Mouse (Mus musculus) lung, embryonic 14.5 days (tissue): Measurements from ENCODE around the gene Hoxb3. TPM values are rescaled to one million over a fixed set of nuclear protein-coding genes. Genes with fewer than 3 reads are reported as not detected.

Source experiments
- ATAC-seq: fragments of 200-750 bp; cut with Nextera tagmentation; 2 replicates; pipeline ENCODE4 v1.8.0; 2017; ENCODE audit warnings: mild to moderate bottlenecking, moderate TSS enrichment, moderate library complexity; ENCODE audit not compliant: insufficient read depth
- DNase-seq: peaks from one replicate; pipeline ENCODE4 v3.0.0-alpha.2; 2015
- H3K27ac ChIP-seq: fragments of 300-500 bp; sonication (generic); 2 replicates; pipeline ENCODE4 v1.5.1; 2014; ENCODE audit warnings: low read depth, mild to moderate bottlenecking, moderate library complexity
- H3K27me3 ChIP-seq: fragments of 300-500 bp; sonication (generic); 2 replicates; pipeline ENCODE4 v1.6.1; 2014; ENCODE audit warnings: low read length, control low read depth; ENCODE audit not compliant: insufficient read depth
- H3K36me3 ChIP-seq: fragments of 300-500 bp; sonication (generic); 2 replicates; pipeline ENCODE4 v1.6.1; 2014; ENCODE audit warnings: control low read depth; ENCODE audit not compliant: insufficient read depth
- H3K4me1 ChIP-seq: fragments of 300-500 bp; sonication (generic); 2 replicates; pipeline ENCODE4 v1.6.1; 2014; ENCODE audit warnings: antibody characterized with exemption, control low read depth; ENCODE audit not compliant: insufficient read depth
- H3K4me2 ChIP-seq: fragments of 300-500 bp; sonication (generic); 2 replicates; pipeline ENCODE4 v1.6.1; 2014; ENCODE audit warnings: mild to moderate bottlenecking
- H3K4me3 ChIP-seq: fragments of 300-500 bp; sonication (generic); 2 replicates; pipeline ENCODE4 v1.5.1; 2014; ENCODE audit warnings: low read depth, low read length
- H3K9ac ChIP-seq: fragments of 300-500 bp; sonication (generic); 2 replicates; pipeline ENCODE4 v1.6.1; 2014
- H3K9me3 ChIP-seq: fragments of 300-500 bp; sonication (generic); 2 replicates; pipeline ENCODE4 v1.6.1; 2016; ENCODE audit warnings: low read depth, low read length, control low read depth
- CTCF ChIP-seq: IDR thresholded peaks from 2 replicates; pipeline ENCODE4 v1.5.1; 2016; ENCODE audit warnings: antibody characterized with exemption, low read depth
- WGBS: fragments of 180-500 bp; shearing (Covaris S2); extraction: QIAGEN DNeasy Blood & Tissue Kit; methylation state at CpG from one replicate; pipeline ENCODE4 v1.1.7; 2014; 5-methylcytosine and 5-hydroxymethylcytosine counted together
- polyA plus RNA-seq: library from polyadenylated mRNA; unstranded; fragments of >200 nt; fragmentation: Nextera tagmentation; extraction: Ambion mirVana; gene quantifications from 2 replicates; pipeline ENCODE4 v1.2.1, GENCODE M21; 2014

Gene Hoxb3
- polyA plus RNA-seq, 1 experiment from 2014 or later, result 6.3 TPM

DNA sequence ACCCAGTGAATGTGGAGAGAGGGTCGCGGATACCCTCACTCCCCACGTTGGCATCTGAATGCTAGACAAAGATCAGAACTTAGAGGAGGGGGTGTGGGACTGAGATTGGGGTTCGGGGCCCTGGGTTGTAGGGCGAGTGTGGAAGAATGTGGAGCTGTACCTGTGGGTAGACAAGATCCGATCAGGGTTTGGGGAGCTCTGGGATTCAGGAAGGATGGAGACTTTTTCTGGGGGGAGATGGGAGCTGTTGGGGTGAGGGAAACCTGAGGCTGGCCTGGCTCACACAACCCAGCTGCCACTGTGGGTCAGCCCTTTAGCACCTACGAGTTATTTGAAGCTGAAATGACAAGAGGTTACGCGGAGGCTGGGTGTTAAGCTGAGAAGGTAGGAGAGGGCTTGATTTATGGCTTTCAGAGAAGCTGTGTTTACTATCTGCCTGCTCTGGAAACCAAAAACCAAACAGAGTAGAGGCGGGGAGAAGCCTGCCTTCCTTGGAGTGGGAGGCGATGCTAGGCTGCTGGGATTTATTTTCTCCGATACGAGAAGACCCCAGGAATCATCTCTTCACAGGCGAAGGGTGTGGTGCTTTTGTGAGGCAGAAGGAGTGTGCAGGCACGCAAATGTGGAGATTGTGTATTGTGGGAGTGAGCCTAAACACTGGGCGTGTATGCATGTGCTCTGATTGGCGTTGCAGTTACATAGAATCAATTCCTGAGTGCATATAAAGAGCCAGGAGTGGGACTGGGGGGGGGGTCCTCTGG is 10.3 kb downstream of the Hoxb3 start:
- Histone ChIP-seq H3K9me3 (no peaks in the 10 kb centered on the region), H3K27me3 (peaks cover 28% of the 10 kb centered on the region), H3K9ac (peak overlapping the region; percentile 97), H3K4me3 (peak overlapping the region; percentile 64), H3K4me2 (peak overlapping the region; percentile 84), H3K36me3 (peaks cover 53% of the 10 kb centered on the region), H3K27ac (peak overlapping the region; percentile 100), H3K4me1 (peaks cover 22% of the 10 kb centered on the region)
- DNase-seq (peak; percentile 65), ATAC-seq (no peak)
- no peak for TF ChIP-seq CTCF
- WGBS, result 8% methylated on average over 17 of the region's 17 CpGs

DNA sequence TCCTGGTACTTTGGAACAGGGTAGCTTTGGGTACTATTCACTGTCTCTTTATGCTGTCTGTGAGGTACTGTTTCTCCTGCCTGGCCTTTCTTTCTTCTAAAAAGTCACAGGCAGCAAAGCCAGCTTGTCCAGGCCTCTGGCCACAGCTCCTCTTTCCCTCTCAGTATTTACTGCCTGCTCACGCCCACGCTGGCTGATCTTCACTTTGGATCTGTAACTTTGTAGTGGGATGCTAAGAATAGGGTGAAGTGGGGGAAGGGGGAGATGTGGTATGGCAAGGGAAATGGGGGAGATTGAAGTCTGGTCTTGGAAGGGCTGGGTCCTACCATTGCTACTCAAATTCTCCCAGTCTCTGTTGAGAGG is 10.9 kb downstream of the Hoxb3 start:
- Histone ChIP-seq H3K9ac (peak overlapping the region; percentile 97), H3K36me3 (peaks cover 59% of the 10 kb centered on the region), H3K9me3 (no peaks in the 10 kb centered on the region), H3K4me1 (peaks cover 28% of the 10 kb centered on the region), H3K4me3 (peak overlapping the region; percentile 64), H3K4me2 (peak overlapping the region; percentile 84), H3K27me3 (peaks cover 31% of the 10 kb centered on the region), H3K27ac (peak overlapping the region; percentile 100)
- WGBS, result 8% methylated on average over 2 of the region's 2 CpGs
- DNase-seq (no peak), ATAC-seq (no peak)
- TF ChIP-seq CTCF, result no peak

DNA sequence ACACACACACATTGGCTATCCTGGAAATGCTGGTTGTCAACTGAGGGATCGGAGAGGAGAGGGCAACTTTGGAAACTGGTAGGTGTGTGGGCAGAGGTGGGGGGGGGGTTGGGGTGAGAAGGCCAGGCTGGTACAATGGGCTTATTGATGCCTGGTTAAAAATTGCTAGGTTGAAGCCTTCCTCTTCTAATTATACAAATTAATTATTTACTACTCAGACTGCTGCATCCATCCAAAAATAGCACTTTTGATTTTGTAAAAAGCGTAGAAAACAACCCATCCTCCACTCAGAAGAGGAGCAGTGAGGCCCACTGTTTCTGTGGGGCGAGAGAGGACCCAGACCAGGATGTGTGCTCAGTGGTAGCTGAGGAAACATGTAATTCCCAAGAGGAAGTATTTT is 11.9 kb downstream of the Hoxb3 start:
- DNase-seq (no peak), ATAC-seq (no peak)
- peaks cover 57% of the 10 kb centered on the region for H3K36me3 ChIP-seq
- H3K4me3 ChIP-seq, result peak overlapping the region; percentile 64
- H3K9ac ChIP-seq, result peak overlapping the region; percentile 97
- no peak for TF ChIP-seq CTCF
- 25% methylated on average over 3 of the region's 3 CpGs for WGBS
- H3K4me2 ChIP-seq, result peak overlapping the region; percentile 84
- H3K27ac ChIP-seq, result peak overlapping the region; percentile 100
- H3K9me3 ChIP-seq, result no peaks in the 10 kb centered on the region
- peaks cover 28% of the 10 kb centered on the region for H3K4me1 ChIP-seq
- H3K27me3 ChIP-seq, result peaks cover 37% of the 10 kb centered on the region

DNA sequence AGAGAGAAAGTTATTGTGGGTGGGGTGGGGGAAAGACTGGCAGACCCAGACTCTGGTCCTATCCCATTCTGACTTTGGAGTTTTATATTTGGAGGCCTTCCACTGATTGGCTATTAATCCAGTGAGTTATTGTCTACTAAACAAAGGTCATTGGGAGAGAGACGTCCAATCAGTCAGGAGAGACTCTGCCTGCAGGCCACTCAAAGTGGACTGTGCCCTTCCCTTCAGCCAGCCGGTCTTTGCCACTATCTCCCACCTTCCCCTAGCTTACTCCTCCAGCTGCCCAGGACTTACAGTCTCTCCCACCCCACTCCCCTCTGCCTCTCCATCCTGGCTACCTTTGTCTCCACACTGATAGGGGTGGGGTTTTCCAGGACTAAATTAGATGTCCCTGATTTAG is 13.5 kb downstream of the Hoxb3 start:
- Histone ChIP-seq H3K9ac (peak overlapping the region; percentile 97), H3K4me1 (peaks cover 25% of the 10 kb centered on the region), H3K27ac (peak overlapping the region; percentile 100), H3K9me3 (no peaks in the 10 kb centered on the region), H3K4me2 (peak overlapping the region; percentile 84), H3K4me3 (peak overlapping the region; percentile 64), H3K36me3 (peaks cover 48% of the 10 kb centered on the region), H3K27me3 (peaks cover 38% of the 10 kb centered on the region)
- TF ChIP-seq CTCF, result no peak
- ATAC-seq (no peak), DNase-seq (no peak)
- WGBS, result 18% methylated on average over 2 of the region's 2 CpGs

DNA sequence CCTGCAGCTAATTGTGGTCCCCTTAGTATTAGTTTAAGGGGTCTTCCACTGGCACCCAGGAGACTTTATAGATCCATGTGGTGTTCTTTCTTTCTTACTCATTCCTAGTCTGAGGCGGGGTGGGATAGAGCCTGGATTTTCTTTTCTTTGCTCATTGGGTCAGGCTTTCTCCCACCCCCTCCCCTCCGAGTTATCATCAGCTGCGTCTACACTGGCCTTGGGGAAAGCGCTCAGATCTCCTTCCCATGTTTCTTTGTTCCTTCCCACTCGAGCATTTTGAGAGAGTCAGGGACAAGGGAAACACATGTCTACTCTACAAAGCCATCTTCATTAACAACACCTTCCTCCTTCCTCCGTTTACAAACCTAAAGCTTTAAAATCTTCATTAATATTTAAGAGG is 13.9 kb downstream of the Hoxb3 start:
- H3K9me3 ChIP-seq, result no peaks in the 10 kb centered on the region
- H3K27me3 ChIP-seq, result peaks cover 40% of the 10 kb centered on the region
- no peak for TF ChIP-seq CTCF
- H3K9ac ChIP-seq, result peak overlapping the region; percentile 97
- peak overlapping the region; percentile 64 for H3K4me3 ChIP-seq
- H3K36me3 ChIP-seq, result peaks cover 53% of the 10 kb centered on the region
- no peak for DNase-seq
- H3K27ac ChIP-seq, result peak overlapping the region; percentile 100
- no peak for ATAC-seq
- peaks cover 27% of the 10 kb centered on the region for H3K4me1 ChIP-seq
- peak overlapping the region; percentile 84 for H3K4me2 ChIP-seq
- 10% methylated on average over 6 of the region's 6 CpGs for WGBS

DNA sequence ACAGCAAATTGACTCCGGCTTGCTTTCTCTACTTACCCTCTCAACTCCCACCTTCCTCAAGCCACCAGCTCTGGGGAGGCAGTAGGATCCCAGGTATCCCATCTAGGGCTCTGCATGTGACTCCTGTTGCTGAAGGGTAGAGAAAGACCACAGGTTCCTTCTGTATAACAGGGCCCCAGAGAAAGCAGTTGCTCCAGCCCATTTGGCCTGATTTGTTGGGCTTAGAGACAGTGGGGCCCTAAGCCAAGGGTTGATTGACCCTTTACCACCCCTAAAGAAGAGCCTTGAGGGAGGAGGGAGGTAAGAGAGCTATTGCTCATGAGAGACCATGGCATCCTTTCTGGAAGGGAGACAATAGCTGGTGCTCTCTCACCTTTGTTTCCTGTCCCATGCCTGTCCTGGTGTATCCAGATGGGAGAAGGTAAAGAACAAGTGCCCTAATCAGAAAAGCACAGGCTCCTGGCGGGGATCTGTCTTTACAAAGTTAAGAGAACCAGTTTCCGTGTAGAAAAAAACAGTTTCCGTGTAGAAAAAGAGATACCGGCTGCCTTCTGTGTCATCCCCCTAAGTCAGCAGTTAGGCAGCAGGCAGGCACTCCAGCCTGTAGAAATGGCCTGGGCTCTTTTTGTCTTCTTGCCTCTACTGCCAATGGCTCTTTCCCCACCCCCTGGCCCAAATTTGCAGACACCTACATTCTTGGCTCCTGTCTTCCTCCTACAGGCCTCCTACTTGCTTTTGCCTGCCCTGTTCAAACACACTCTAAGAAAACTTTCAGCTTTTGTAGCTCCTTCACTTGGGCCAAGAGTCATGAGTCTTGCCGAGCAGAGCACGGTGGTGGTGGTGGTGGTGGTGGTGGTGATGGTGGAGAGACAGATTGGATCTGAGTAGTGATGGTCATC is 16.1 kb downstream of the Hoxb3 start:
- ATAC-seq, result no peak
- peaks cover 54% of the 10 kb centered on the region for H3K36me3 ChIP-seq
- WGBS, result 15% methylated on average over 7 of the region's 7 CpGs
- no peaks in the 10 kb centered on the region for H3K9me3 ChIP-seq
- H3K4me2 ChIP-seq, result peak overlapping the region; percentile 84
- H3K27me3 ChIP-seq, result peaks cover 42% of the 10 kb centered on the region
- no peak for TF ChIP-seq CTCF
- H3K4me3 ChIP-seq, result peak overlapping the region; percentile 64
- peak overlapping the region; percentile 100 for H3K27ac ChIP-seq
- H3K4me1 ChIP-seq, result peaks cover 29% of the 10 kb centered on the region
- peak overlapping the region; percentile 97 for H3K9ac ChIP-seq
- DNase-seq, result peak; percentile 30

DNA sequence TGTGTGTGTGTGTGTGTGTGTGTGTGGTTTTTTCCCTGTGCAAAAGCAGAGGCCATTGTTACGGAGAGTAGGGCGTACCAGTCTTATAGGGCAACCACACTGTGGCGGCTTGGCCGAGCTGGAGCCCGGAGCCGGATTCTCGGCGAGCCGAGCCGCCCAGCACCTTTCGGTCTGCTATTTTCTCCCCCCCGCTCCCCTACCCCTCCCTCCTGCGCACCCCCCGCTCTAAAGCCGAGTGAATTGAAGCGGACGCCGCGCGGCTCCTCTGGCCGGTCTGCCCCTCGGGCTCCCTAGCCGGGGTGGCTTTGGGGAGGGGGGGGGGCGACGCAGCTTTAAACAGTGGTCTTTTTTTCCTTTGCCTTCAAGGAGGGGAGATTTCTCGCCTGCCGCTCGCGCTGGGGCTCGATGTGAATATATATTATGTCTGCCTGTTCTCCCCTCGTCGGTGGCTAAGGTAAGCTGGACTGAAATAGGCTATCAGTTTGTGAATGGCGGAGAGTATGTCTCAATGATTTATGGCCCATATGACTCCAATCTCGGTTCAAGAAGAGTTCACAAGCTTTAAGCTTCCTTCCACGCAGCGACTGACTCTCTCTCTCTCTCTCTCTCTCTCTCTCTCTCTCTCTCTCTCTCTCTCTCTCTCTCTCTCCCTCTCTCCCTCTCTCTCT is 17.7 kb downstream of the Hoxb3 start:
- WGBS, result under 1% methylated on average over 35 of the region's 36 CpGs
- H3K9ac ChIP-seq, result peak overlapping the region; percentile 97
- peaks cover 57% of the 10 kb centered on the region for H3K36me3 ChIP-seq
- peak overlapping the region; percentile 100 for H3K27ac ChIP-seq
- H3K4me3 ChIP-seq, result peak overlapping the region; percentile 64
- ATAC-seq (peak; percentile 58), DNase-seq (peak; percentile 90)
- no peak for TF ChIP-seq CTCF
- H3K4me1 ChIP-seq, result peaks cover 26% of the 10 kb centered on the region
- H3K27me3 ChIP-seq, result peaks cover 46% of the 10 kb centered on the region
- H3K4me2 ChIP-seq, result peak overlapping the region; percentile 84
- no peaks in the 10 kb centered on the region for H3K9me3 ChIP-seq
